Mouse (Mus musculus) spleen, adult 2 months (tissue): ENCODE results near the gene Krt24.

Source experiments
- CTCF ChIP-seq: fragments of 200-500 bp; IDR thresholded peaks from 2 replicates; pipeline ENCODE4 v1.5.1; 2011; ENCODE audit warnings: mild to moderate bottlenecking, inconsistent platforms; ENCODE audit not compliant: insufficient read depth, insufficient read length, insufficient replicate concordance; ENCODE audit errors: extremely low read depth
- POLR2A ChIP-seq: fragments of 200-500 bp; IDR thresholded peaks from 2 replicates; pipeline ENCODE4 v1.6.1; 2011; ENCODE audit warnings: low read depth, low read length, inconsistent platforms

GRCm38 (mm10) chr11:99333426-99333825 lies 48.4 kb upstream of the Krt24 start:
- TF ChIP-seq CTCF (no peak), POLR2A (no peak)
